Mouse (Mus musculus) stomach, postnatal 0 days (tissue): Measurements from ENCODE around the gene Ccdc92b.

ENCODE experiments used
- CTCF ChIP-seq: IDR thresholded peaks from 2 replicates; pipeline ENCODE4 v1.5.1; 2016; ENCODE audit warnings: antibody characterized with exemption, low read depth, mild to moderate bottlenecking, moderate library complexity
- EP300 ChIP-seq: optimal IDR thresholded peaks from 2 replicates; pipeline ENCODE3; 2016; ENCODE audit warnings: antibody characterized with exemption

GRCm38 (mm10) chr11:74673561-74673960 lies 54.2 kb downstream of the Ccdc92b start:
- no peak for TF ChIP-seq CTCF
- TF ChIP-seq EP300 = no peak
